Mouse (Mus musculus): Measurements from ENCODE around the gene Spon1.

Gene Spon1

DNA sequence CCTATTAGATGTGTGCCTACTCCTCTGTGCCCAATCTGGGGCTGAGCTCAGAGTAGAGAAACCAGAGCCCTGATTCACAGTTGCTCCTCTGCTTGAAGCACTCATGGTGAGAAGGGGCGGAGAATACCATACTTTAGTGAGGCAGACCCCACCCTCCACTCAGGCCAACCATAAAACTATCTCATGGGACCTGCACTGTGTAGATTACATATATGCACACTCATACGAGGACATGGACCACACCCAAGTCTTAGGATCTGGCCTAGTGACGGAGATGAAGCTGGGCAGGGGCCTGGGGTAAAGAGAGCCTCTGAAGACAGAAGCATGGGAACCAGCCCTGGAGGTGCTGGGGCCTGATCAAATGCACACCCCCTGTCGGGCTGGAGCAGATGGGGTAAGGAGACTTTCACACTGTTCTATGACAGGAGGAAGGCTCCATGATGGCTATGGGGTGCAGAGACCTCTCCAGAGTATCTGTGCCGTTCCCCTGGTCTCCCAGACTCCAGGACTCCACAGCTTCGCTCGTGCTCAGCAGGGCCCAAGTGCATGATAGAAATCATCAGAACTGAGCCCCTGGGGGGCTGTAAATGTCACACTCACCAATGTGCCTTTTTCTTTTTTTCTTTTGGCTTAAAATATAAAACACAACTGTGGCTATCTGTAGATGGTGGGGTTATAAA is 232.0 kb downstream of the Spon1 start:
- DNase-seq (ENCODE audit: low spot score in 2 of 2), result no peak

DNA sequence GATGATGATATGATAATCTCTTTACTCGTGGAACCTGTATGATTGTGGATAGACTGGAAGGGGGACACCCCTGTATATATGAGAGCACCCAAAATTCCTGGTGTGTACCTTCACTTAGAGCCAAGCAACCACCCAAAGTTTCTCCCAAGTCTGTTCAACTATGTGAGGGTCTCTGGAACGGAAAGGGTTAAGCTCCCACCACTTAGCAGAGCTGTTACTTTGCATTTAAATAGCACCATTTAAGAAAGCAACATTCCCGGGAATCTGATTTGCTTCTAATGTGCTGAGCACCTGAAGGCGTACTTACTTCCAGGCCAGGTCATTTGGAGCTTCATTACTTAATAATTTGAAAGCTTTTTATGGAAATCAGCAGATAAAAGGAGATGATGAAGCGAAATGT is 238.4 kb downstream of the Spon1 start:
- no peak for DNase-seq (ENCODE audit: low spot score in 2 of 2)

DNA sequence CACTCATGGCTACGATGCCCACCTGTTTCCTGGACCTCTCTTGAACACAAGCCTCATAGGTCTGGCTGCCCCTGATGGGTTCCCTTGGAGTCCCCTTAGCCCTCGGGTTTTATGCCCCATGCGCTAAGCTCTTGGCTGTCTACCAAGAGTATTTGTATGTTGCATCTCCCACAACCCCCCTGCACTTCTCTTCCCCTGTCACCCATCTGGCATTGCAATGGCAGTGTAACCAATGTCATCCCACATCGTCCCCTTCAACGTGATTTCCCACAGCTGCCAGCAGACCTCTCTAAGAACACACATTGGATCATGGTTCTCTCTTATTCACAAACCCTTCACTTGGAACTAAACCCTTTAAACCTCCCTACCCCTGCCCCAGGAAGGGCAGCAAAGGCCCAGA is 239.7 kb downstream of the Spon1 start:
- DNase-seq (ENCODE audit: low spot score in 2 of 2), result no peak

DNA sequence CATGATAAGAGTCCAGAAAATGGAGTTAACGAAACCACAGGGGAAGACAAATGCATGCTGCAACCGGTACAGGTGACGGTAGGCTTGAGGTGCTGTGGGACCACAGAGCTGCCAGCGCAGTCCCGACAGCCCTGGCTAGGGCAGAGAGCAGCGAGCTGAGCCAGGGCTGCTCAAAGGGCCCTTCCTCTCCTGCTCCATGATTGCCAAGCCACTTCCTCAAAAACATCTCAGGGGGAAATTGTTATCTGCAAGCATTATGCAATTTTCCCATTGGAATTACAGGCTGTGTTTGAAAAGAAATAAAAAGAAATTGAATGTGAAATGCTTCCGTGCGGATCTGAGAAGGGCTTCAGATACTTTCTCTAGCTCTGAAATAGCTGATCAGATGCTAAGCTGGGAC is 240.7 kb downstream of the Spon1 start:
- no peak for DNase-seq (ENCODE audit: low spot score in 2 of 2)

DNA sequence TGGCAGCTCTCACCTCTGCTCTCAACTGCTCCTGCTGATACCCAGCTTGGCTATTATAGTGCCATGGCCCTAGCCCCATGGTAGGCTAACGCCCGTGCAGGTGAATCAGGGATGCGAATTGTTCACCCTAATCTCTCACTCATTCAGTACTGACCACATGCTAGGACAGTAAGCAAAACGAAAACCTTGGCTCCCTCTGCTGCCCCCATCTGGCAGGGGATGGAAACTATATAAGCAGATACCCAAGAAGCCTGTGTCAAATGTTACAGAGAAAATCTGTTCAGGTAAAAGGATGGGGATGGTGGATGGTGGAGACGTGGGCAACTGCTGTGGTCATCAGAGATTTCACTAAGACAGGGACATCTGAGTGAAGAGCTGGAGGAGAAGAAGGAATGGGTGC is 241.8 kb downstream of the Spon1 start:
- DNase-seq (ENCODE audit: low spot score in 2 of 2), result no peak

DNA sequence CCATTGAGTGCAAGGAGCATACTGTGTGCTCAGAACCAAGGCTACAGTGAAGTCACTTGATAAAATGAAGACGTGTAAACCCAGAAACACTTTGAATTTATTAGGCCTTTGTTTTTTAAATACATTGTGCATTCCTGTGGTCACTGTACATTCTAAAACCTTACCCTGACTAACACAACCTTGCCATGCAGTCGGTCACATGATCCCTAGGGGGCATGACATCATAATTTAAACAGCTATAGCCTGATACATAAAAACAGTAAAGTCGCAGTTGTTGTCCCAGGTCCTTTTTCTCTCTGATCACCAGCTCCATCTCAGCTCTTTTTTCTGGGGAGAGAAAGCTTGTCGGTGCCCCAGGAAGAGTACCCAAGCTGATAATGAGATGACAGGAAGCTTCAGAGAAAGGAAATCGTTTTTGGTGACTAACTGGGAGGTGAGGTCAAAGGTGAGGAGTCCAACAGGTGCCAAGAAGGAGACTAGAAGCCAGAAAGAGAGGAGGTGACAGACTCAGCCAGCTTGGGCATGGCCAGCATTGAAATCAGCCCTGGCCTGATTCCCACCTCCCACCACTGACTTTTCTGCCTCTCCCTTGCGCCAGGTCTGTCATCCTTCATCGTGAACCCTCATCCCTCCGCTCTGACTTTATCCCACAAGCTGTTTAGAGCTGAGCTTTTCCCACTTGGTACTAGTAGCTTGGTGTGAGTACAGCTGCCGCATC is 246.1 kb downstream of the Spon1 start:
- no peak for DNase-seq (ENCODE audit: low spot score in 2 of 2)

DNA sequence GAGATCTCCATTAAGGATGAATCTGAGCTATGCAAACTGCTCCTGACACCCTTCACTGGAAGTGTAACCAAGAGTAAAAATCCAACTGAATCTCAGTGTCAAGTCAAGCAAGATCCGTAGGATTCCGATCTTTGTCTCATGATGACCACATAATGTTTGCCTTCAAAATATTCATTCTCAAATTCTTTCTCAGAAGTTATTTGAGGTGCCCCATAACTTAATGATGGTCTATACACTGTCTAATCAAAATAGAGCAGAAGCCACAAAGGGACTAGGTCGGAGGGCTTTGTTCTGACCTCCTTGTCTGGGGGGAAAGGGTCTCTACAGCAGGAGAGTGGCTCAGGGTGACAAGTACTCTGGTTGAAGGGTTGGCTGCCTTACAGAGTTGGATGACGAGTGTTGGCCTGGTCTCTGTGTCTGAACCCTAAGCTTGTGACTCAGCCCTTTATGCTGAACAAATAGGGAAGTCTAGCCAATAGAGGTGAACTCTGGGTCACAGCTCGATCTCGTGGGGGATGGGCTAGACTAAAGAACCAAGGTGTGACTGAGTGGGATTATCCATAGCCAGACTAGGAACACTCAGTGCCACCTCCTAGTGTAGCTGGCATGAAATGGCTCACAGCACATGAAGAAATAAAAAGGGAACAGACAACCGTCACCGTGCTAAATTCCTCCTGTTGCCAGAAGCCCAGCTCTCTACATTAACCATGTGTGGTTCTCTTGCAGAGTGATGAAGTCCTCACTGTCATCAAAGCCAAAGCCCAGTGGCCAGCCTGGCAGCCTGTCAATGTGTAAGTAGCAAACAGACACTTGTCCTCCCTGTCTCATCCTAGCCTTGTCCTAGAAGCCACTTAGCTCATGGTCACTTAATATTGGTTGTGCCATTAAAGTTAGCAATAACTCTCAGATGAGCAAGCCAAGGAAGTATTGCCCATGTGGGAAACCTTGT is 250.5 kb downstream of the Spon1 start:
- DNase-seq (ENCODE audit: low spot score in 2 of 2), result no peak

DNA sequence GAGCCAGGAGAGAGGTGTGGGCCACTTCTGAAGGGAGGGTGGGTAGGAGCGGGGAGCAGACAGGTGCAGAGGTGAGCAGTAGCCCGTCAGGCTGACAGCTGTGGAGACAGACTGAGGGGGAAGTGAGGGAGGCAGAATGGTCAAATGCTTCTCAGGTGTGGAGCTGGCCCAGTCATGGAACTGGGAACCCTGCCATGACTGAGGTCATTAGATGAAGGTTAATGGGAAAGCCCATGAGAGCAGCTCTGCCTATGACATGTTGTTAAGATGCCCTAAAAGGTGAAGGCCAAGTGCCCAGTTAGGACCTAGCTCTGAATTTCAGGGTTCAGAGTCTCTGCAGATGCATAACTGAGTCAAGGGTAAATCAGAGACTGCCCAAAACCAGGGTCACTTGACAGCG is 253.1 kb downstream of the Spon1 start:
- no peak for DNase-seq (ENCODE audit: low spot score in 2 of 2)

DNA sequence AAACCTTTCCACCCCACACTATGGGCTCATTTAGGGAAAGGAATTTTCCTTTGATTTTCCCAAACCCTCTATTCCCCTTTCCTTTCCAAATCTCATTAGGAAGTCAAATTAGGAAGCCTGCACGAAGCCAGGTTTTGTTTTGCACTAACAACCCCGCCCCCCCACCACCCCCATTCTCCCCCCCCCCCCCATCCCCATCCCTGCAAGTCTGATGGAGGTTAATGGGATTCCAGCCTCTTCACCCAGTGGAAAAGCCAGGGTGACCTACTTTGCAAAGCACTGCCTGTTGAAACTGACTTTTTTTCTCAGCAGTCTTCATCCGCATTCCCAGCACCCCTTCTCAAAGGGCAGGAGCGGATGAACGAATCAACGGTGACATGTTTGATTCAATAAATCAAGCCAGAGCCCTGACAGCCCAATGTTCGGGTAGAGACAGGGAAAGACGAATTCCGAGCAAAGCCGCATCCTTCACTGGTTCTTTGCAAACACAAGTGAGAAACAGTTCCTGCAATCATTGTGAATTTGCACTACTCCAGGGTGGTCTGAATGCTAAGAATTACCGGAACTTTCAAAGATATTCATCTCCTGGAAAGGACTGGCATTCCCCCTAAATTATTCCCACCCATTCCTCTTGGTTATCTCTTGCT is 254.4 kb downstream of the Spon1 start:
- DNase-seq (ENCODE audit: low spot score in 2 of 2), result no peak

DNA sequence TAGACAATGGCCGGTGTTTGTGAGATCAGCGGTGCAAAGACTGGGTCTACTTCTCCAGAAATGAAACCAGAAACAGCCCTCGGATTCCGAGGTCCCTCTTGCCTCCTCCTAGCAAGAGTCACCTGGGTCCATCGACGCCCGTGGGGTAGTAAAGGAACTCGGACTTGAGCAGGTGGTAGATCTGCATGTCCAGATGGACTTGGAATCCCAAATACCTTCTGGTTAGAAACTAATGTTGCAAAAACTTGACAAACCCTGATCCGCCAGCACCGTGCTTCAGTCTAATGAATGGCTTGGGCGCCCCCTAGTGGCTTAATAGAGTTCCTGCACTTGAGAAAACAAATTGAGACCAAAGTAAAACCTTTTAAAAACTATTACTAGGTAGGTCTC is 254.9 kb downstream of the Spon1 start:
- DNase-seq (ENCODE audit: low spot score in 2 of 2), result peak; percentile 32 to 62

DNA sequence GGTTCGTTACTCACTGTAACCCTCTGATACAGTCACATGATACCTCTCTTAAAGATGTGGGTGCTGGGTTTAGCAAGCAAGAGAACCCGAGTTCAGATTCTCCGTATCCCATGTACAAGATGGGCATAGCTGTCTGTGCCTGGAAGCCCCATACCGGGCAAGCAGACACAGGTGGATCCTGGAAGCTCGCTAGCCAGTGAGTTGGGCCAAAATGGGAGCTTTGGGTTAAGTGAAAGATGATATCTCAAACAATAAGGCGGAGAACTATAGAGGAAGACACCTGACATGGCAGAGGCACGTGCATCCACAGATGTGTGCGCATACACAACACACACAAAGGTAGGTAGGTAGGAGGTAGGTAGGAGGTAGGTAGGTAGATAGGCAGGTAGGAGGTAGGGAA is 261.1 kb downstream of the Spon1 start:
- no peak for DNase-seq (ENCODE audit: low spot score in 2 of 2)

DNA sequence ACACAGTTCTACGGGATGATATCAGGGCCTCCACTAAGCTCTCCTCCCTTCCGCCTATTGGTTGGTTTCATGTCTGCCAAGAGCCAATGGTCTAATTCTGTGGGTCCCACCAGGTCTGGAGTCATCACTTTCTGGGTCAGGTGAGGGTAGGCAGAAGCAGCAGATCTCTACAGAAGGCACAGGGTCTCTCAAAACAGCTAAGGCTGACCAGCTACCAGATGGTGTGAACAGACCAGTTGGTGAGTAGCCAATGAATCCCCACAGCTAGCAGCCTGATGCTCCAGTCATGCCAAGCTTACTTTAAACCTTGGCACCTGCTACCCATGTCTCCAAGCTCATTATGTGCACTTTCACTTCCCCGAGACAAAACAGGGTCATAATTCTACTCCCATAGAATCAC is 261.6 kb downstream of the Spon1 start:
- no peak for DNase-seq (ENCODE audit: low spot score in 2 of 2)

DNA sequence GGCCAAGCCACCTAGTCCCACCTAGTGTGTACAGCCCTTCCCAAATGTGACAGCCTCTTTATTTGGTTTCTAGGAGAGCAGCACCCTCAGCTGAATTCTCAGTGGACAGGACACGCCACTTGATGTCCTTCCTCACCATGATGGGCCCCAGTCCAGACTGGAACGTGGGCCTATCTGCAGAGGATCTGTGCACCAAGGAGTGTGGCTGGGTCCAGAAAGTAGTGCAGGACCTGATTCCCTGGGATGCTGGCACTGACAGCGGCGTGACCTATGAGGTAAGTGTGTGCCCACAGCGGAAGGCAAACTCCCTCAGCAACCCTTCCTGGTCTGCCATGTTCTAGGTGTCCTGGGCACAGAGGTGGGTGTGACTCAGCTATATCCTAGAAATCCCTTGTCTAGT is 263.0 kb downstream of the Spon1 start:
- no peak for DNase-seq (ENCODE audit: low spot score in 2 of 2)

DNA sequence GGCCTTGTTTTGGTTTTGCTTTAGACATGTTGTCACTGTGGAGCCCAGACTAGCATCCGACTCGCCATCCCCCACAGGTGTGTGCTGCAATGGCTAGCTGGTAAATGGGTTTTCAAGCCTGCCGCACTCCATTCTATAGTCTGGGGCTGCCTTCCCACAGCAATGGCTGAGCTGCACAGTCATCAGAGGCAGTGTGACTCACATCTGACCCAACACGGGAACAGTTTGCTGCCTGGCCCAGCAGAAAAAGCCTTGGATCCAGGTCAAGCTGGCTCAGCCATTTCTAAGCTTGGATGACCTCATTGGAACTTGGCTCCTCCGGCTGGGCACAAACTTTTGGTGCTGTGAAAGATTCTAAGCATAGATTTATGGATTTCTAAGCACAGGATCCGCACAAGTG is 263.8 kb downstream of the Spon1 start:
- no peak for DNase-seq (ENCODE audit: low spot score in 2 of 2)

DNA sequence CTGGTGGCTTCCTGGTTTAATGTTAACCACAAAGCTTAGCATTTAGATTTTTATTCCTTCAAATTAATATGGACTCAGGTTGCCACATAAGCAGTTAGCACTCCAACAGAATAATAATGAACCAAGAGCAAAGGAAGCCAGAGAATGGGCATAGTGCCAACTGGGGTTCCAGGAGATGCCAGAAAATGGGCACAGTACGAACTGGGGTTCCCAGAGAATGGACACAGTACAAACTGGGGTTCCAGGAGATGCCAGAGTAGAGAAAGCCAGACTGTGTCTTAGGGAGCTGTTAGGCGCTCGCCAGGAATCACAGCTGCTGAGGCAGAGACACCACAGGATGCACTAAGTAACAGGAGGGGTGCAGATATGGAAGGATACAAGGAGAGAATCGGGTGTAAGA is 271.4 kb downstream of the Spon1 start:
- DNase-seq (ENCODE audit: low spot score in 2 of 2), result no peak

DNA sequence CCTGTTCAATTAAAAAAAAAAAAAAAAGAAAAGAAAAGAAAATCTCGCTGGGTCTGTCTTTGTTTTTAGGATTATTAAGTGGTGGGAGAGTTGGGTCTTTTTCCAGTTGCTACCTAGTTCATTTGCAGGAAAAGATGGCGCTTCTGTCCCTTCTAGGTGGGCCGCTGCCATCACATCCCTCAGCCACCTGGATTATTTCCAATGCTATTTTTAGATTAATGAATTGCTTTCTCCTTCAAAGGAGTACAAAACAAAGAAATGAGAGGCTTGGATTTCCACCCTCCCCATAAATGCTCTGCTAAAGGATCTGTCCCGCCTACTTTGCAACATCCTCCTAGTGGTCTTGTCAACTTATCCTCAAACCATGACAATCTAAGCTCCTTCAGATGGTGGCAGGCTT is 275.6 kb downstream of the Spon1 start:
- DNase-seq (ENCODE audit: low spot score in 2 of 2), result no peak

DNA sequence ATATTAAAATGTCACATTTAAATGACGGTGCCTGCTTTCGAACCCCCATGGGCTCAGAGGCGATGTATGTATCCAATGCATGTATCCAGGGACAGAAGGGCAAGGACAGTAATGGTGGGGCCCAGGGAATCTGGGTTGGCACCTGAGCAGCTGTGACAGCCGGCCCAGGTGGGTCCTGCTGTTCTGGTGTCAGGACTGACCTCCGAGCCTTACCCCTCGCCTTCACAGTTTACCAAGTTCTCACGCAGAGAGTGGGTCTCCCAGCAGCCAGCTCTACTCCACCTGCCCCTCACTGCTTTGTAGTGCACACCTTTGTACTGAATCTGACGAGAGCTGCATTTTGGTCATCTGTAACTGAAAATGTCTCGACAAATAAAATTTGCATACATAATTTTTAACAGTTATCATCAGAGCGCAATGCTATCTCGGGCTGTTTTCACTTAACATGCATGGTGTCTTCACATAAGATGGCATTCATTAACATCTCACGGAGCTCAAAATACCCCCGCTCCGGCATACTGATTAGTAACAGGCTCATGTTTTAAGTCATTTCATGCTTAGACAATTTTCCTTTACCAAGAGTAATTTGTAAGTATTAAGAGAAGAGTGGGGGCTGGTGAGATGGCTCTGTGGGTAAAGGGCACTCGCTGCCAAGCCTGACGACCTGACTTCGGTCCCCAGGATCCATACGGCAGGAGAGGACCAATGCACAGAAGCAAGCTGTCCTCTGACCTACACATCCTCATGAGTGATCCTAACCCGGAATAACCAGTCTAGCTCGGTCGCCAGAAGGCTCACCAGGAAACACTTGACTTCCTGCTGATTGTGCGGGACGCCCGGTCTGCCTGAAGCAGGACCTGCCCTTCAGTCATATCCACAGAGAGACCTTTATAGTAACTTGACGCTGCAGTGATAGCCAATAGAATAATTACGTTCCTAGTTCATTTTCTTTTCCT is 277.5 kb downstream of the Spon1 start:
- DNase-seq (ENCODE audit: low spot score in 2 of 2), result no peak

DNA sequence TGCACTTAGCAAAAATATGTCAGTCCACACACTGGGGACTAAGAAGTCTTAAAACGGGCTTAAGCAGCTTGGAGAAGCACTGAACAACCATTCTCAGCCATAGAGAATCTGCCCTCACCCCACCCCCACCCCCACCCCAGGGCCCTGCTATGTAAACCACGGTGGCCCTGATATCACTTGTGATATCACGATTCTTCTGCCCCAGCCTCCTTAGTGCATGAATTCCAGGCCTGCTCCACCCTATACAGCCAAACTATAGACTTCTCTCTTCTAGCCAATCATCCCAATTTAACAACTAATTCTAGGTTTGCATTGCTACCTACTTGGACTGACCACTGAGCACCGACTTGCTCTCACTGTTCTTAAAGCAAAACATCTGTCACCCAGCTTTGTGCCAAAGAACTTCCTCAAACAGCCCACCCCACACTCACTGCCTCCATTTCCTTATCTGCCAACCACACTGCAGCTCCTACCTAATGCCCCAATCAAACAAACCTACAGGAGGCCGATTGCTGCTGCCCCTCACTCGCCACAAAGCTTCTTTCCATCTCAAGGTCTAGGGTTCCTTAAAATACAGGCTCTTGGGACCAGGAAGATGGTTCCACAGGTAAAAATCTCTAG is 278.2 kb downstream of the Spon1 start:
- DNase-seq (ENCODE audit: low spot score in 2 of 2), result no peak

DNA sequence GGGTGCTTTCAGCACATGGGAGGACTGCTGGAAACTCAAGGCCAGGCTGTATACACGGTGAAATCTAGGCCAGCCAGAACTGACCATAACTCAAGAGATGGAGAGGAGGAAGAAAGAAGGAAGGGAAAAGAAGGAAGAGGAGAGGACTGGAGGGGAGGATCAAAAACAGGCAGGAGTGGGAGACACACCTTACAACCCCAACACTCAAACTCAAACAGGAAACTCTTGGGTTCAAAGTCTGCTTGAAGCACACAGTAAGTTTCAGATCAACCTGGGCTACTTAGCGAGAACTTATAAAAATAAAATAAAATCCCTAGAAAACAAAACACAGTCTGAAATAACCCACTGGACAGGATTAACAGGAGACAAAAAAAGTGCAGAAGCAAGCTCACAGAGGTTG is 280.0 kb downstream of the Spon1 start:
- no peak for DNase-seq (ENCODE audit: low spot score in 2 of 2)

DNA sequence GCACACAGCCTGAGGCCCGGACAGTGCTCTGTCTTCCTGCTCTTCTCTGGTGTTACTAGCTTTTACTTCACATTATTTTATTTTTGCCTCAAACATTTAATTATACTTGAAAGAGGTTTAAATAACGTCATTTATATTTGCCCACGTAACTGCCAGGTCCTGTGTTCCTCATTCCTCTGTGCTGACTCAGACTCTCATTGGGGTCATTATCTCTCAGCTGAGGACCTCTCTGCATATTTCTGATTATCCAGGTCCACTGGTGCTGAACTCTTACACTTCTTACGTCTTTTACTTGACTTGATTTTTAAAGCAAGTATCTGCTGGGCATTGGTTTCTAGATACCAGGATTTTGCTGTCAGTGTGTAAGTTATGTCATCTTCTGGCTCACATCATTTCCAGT is 287.9 kb downstream of the Spon1 start:
- no peak for DNase-seq (ENCODE audit: low spot score in 2 of 2)

DNA sequence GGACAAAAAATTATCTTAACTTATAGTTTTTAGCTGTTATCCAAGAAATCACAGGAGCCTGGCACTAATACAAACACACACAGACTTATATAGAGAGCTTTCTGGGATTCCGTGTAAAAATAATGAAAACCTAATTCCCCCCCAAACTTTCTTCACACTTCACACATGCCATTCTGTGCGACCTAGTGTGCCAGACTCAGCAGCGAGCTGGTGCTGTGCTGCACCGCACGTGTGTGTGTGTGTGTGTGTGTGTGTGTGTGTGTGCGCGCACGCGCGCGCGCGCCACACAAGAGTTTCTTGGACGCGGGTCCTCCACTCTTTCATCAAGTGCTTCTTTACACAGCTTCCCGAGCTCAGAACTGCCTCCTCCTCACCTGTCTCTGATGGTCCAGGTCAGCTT is 292.4 kb downstream of the Spon1 start:
- DNase-seq (ENCODE audit: low spot score in 2 of 2), result no peak

All from spleen, postnatal 14 days (tissue).